Mouse (Mus musculus) kidney, postnatal 10 days (tissue): ENCODE measurements around the gene Fam219a.

Experiments used
- DNase-seq: peaks from one replicate; pipeline ENCODE4 v3.0.0; 2021; ENCODE audit warnings: mixed read lengths

Fam219a gene

DNA sequence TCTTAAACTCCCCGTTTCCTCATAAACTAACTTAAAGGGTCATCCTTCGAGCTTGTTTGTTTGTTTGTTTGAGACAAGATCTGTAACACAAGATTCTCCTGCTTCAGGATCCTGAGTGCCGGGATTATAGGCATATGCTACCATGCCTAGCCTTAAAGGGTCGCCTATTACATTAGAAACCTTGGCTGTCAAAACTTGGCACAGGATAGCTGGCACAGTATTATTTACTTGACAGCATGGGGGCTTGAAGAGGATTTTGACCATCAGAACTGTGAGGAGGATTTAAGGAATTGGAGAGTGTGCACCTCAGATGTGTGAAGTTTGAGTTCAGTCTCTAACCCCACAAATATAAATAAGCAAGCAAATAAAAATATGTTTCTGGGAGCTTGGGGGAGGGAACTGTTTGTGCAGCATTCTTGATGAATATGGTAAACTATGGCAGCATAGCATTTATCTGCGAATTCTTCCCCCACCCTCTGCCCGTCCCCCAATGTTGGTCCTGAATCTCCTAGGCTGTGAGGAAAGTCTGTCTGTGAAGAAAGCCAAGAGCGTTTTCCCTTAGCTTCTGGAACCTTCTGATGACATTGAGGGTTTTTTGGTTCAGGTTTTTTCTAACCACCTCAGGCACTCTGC, 99.2 kb downstream of the Fam219a start:
- DNase-seq = no peak

GRCm38 (mm10) chr4:41469199-41469598, 100.1 kb downstream of the Fam219a start:
- DNase-seq = no peak

DNA sequence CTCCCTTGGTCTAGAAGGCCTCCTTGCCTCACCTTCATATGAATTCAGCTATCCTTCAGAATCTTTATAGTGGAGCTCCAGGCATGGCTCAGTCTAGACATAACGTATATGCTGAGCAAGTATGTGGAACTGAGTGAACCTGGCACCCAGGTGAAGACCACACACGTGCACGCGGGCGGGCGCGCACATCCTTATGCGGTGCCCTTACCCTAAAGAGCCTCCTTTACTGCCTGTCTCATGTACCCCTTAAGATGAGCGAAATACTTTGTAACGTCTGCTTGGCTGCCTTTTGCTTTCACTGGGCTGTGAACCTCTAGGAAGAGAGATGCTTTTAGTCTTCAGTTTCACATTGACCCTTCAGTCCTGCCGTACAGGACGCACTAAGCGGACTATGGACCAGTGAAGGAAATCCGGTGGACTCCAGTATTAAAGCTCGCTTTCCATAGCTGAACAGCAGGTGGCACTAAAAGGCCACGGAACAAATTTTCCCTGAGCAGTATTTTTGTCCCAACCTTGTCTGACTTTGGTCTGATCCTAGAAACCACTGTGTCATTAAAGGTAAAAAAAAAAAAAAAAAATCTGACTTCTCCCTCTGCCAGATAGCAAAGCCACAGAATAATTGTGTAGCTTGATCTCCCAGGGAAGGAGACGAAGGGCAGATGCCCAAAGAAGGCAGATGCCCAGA, 100.8 kb downstream of the Fam219a start:
- peak; percentile 84 for DNase-seq
